Mouse (Mus musculus): ENCODE results near the gene Filip1.

Filip1 gene

DNA sequence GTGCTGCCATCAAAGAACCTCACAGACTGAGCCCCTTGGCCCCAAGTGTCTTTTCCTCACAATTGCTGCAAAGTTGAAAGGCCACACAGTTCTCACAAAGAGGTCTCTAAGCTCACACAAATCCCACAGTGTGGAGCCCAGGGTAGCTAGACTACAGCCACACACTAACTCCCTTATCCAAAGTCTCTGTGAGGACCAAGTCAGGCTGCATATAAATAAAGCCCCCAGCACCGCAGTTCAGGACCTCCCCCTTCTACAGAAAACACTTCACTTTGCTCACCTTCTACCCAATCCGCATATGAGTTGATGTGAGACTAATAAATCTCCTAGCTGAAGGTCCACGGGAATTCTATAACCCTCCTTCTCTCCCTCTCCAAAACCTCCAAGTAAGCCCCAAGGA, 228.2 kb downstream of the Filip1 start:
- no peak for DNase-seq (ENCODE audit: low spot score in 2 of 2)

DNA sequence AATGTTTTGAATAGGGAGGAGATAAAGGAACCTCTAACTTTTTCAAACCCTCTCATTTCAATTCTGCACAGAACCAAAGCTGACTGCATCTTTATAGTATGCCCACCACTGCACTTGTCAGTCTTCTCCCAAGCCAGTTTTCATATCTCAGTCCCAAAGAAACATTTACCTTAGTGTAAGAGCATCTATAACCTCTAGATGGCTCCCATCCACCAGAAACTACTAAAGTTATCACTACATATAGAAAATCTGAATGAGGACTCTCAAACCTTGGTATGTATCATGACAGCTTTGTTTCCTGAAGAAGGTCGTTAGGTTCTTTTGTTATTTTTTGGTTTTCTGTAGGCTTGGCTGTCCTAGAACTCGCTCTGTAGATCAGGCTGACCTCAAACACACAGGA, 233.3 kb downstream of the Filip1 start:
- DNase-seq (ENCODE audit: low spot score in 2 of 2): no peak

DNA sequence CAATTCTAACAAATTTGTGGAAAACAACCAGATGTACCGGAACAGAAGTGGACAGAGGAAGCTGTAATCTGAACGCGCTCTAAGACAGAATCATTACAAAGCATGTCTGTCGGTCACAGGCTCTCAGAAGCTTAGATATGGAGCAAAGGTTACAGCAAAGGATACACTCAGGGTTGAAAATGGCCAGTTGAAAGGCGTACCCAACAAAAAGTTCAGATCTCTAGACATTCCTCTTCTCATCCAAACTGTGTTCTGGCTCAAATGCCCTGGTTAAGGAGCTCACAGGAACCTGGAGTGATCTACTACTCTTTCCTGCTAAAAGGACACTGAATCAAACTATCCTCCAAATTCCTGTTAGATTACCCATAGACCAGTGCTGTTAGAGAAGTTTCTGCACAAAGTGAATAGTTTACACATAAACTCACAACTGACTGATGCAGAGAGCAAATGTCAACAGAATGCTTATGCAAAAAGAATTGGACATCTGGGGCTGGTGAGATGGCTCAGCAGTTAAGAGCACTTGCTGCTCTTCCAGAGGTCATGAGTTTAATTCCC, 245.6 kb downstream of the Filip1 start:
- DNase-seq (ENCODE audit: low spot score in 2 of 2): no peak

DNA sequence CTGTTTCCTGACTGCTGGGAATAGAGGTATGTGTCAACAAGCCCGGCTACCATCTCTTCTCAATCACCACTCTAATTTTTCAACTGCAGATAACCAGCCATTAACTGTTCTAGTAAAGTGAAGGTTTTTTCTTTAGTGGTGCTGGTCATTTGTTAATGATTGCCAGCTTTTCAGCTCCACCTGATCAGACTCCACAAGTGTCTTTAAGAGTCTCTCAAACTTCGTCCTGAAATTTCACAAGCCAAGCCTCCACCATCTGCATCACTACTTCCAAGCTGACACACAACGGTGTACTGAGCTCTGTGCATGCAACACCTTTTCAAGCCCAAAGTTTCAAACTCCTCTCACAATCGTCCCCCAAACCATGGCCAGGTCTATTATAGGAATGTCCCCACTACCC, 247.3 kb downstream of the Filip1 start:
- no peak for DNase-seq (ENCODE audit: low spot score in 2 of 2)

Measured in spleen, postnatal 14 days (tissue).